Mouse (Mus musculus) bone marrow, adult 2 months (tissue): ENCODE data around the gene Rft1. TPM values are rescaled to one million over a fixed set of nuclear protein-coding genes. Genes with fewer than 3 reads are reported as not detected.

Experiments used
- H3K27ac ChIP-seq: fragments of 200-500 bp; 2 replicates; pipeline ENCODE4 v1.5.1; 2012; ENCODE audit warnings: low read depth, mild to moderate bottlenecking, control low read depth, inconsistent platforms, low read length; ENCODE audit not compliant: control insufficient read depth, poor library complexity, insufficient read depth
- H3K4me1 ChIP-seq: fragments of 200-500 bp; 2 replicates; pipeline ENCODE4 v1.6.1; 2011; ENCODE audit warnings: low read length; ENCODE audit not compliant: control insufficient read depth, insufficient read depth
- H3K4me3 ChIP-seq: fragments of 200-500 bp; replicated peaks from 2 replicates; pipeline ENCODE3; 2011; ENCODE audit warnings: mild to moderate bottlenecking, low read depth, low read length, control low read depth; ENCODE audit not compliant: control insufficient read depth
- CTCF ChIP-seq: fragments of 200-500 bp; IDR thresholded peaks from 2 replicates; pipeline ENCODE4 v1.5.1; 2011; ENCODE audit warnings: low read length, control low read depth; ENCODE audit not compliant: control insufficient read depth, insufficient read depth
- POLR2A ChIP-seq: fragments of 200-500 bp; IDR thresholded peaks from 2 replicates; pipeline ENCODE4 v1.6.1; 2011; ENCODE audit warnings: low read depth, mild to moderate bottlenecking, control low read depth, low read length, borderline replicate concordance; ENCODE audit not compliant: control insufficient read depth
- WGBS: fragments of 180-500 bp; shearing (Covaris S2); methylation state at CpG from one replicate; pipeline ENCODE4 v1.1.7; 2018; 5-methylcytosine and 5-hydroxymethylcytosine counted together
- polyA plus RNA-seq: library from polyadenylated mRNA; stranded (reverse); fragments of >200 nt; gene quantifications from 2 replicates; pipeline ENCODE4 v1.2.4, GENCODE M21; 2011; ENCODE audit warnings: low replicate concordance; ENCODE audit not compliant: missing spikeins, insufficient read depth, insufficient read length

The Rft1 gene
- 3.1 and 4.9 TPM in 2 replicates for polyA plus RNA-seq

DNA sequence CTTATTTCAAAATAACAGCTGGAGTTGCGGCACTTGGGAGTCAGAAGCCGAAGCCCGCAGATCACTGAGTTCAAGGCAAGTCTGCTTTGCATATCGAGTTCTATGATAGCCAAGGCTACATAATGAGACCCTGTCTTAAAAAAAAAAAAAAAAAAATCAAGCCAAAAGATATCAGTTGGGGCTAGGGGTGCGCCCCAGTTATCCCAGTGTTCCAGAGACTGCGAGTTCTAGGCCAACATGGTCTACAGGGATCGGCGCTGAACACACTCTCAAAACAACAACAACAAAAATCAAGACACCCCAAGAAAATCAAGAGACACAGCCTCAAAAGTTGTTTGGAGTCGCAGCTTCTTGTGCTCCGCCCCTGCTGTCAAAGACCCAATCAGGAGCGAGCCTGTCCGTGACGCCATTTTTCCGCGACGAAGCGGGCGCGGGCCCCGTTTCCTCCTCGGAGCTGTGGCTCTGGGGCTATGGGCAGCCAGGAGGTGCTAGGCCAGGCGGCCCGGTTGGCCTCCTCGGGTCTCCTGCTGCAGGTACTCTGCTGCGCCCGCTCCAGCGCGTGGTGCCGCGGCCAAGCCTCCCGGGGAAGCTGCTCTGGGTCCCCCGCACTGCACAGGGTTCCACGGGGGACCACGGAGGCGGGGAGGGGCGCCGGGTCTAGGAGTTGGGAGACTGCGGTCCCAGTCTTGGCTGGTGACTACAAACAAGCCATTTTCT lies at the start of gene Rft1:
Rft1 (plus strand) TSS at position 418 of the 717 bp plus-strand sequence.
- Histone ChIP-seq H3K27ac (peak within 1 kb of the TSS; percentile 96), H3K4me1 (no peaks in the 10 kb centered on the region; the same call in none of the 2 replicates), H3K4me3 (peak within 1 kb of the TSS; percentile 95)
- TF ChIP-seq POLR2A = peak; percentile 97
- no peak for TF ChIP-seq CTCF
- 2% methylated on average over 38 of the region's 38 CpGs for WGBS

GRCm38 (mm10) chr14:30606817-30607216 lies 47.3 kb upstream of the Rft1 start:
- Histone ChIP-seq H3K27ac (peak overlapping the region; percentile 32), H3K4me3 (no peak overlapping the region), H3K4me1 (peaks cover 3% of the 10 kb centered on the region; the same call in 1 of the 2 replicates)
- TF ChIP-seq CTCF (no peak), POLR2A (no peak)
- WGBS = 82% methylated on average over 5 of the region's 5 CpGs

- WGBS = 42% methylated on average over 4 of the region's 4 CpGs
- H3K27ac ChIP-seq = peak overlapping the region; percentile 82
- peaks cover 8% of the 10 kb centered on the region for H3K4me1 ChIP-seq
Measured at GRCm38 (mm10) chr14:30607696-30608095, 46.5 kb upstream of the Rft1 start.

DNA sequence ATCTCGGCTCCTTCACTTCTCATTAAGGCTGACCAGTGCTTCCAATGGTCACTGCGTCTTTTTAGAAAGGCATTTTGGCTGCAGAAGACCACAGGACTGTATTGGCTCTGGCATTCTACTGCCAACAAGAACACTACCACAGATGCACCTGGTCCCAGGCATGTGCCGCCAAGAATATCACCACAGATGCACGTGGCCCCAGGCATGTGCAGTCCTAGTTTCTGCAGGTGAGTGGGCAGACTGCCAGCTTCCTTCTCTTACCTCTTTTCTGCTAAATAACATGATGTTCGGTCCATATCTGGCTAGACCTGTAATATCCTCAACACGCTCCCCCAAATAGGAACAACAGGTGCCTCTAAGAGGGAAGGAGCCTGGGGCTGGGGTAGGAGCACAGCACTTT lies 46.0 kb upstream of the Rft1 start:
- Histone ChIP-seq H3K4me1 (peaks cover 11% of the 10 kb centered on the region), H3K4me3 (no peak overlapping the region), H3K27ac (peak overlapping the region; percentile 82)
- WGBS = 70% methylated on average over 6 of the region's 6 CpGs
- TF ChIP-seq POLR2A (no peak), CTCF (no peak)

More at GRCm38 (mm10) chr14:30607696-30608095, 46.5 kb upstream of the Rft1 start:
- H3K4me3 ChIP-seq = no peak overlapping the region
- TF ChIP-seq CTCF (no peak), POLR2A (no peak)

DNA sequence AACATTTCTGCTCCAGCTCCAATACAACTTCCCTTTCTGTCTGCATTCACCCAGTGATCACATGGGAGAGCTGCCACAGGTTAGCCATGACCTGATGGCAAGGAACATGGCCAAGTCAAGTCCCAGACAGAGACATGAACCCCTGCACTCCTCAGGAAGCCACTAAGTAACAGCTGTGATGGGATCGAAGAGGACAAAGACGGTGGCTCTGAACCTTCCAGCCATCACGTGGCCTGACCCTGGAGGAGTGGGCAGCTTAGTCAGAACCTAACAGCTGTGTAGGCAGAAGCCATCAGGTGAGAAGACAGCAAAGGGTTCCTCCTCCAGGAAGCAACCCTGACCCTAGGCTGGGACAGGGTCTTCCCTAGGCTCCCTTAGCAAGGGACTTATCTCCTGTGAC lies 44.7 kb upstream of the Rft1 start:
- 85% methylated on average over 3 of the region's 3 CpGs for WGBS
- TF ChIP-seq POLR2A (no peak), CTCF (no peak)
- peaks cover 13% of the 10 kb centered on the region for H3K4me1 ChIP-seq
- H3K27ac ChIP-seq = no peak overlapping the region
- H3K4me3 ChIP-seq = no peak overlapping the region

- TF ChIP-seq CTCF (no peak), POLR2A (no peak)
- no peak overlapping the region for H3K27ac ChIP-seq
- H3K4me3 ChIP-seq = no peak overlapping the region
- H3K4me1 ChIP-seq = peaks cover 13% of the 10 kb centered on the region
- 79% methylated on average over 2 of the region's 2 CpGs for WGBS
Measured at GRCm38 (mm10) chr14:30610304-30610703, 43.9 kb upstream of the Rft1 start.

DNA sequence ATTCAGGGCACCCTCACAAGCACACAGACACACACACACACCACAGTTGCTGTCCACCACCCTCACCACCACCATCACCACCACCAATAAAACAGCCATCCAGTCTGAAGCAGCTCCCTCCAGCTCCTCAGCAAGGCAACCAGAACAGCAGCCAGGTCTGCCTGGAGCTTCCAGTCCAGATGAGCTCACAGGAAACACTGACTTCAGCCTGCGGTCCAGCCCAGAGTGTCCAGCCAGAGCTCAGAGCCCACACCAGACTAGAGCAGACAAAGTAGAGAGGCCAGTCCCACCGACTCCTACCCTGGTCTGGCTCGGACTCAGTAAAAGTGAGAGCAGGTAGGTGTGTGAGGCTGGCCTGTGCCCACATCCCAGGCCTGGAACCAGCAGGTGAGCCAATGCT lies 43.2 kb upstream of the Rft1 start:
- WGBS = 65% methylated on average over 3 of the region's 3 CpGs
- no peak for TF ChIP-seq CTCF
- H3K4me1 ChIP-seq = peaks cover 15% of the 10 kb centered on the region
- H3K27ac ChIP-seq = no peak overlapping the region
- no peak overlapping the region for H3K4me3 ChIP-seq

- TF ChIP-seq CTCF (peak; percentile 88), POLR2A (no peak)
- H3K4me3 ChIP-seq = no peak overlapping the region
- WGBS = 5% methylated on average over 7 of the region's 7 CpGs
- no peak overlapping the region; the same call in 1 of the 2 replicates for H3K27ac ChIP-seq
- peaks cover 21% of the 10 kb centered on the region for H3K4me1 ChIP-seq
Measured at GRCm38 (mm10) chr14:30612523-30612922, 41.6 kb upstream of the Rft1 start.
